Mouse (Mus musculus): ENCODE measurements at regions not wholly inside any gene's neighbourhood (a gene's known extent, or its start where the extent isn't known, plus 50 kb on each side); places are given as distances from the start of the nearest gene placed in this dataset.

GRCm38 (mm10) chr8:80262911-80263310 lies 205.1 kb upstream of the Hhip start:
- DNase-seq (ENCODE audit: low spot score) = no peak

DNA sequence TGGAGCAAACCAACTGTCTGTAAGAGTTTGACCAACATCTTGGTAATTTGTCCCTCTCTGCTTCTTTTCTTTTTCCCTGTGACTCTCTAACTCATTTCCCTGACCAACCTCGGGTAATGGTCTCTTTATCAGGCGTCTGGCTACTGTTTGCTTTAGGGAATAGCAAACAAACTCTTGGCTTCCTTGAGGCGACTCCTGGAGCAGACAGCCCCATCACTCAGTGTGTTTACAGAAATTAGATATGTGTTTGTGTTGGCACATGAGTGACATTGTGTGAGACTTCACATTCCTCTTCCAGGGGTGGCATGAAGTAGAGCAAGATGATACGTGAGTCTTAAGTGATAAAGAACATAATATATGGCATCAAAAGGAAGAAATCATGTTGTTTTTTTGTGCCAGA lies 195.7 kb upstream of the Hhip start:
- no peak for DNase-seq (ENCODE audit: low spot score)

DNA sequence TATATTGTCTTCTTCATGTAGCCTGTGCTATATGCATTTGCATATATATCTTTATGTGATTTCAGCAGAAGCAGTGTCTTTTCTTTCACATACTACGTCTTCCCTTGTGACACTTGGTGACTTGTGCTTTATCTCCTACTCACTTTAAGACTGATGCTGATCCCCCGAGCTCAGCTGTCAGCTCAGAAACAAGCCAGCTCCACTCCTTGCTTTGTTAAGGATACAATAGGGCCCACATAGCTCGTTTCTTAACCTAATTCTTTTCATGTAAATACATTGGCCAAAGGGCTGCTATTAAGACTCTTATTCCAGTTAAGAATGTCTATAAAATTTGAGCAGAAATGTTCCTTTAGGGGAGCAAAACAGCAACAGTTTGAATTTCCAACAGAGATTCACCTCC lies 193.8 kb upstream of the Hhip start:
- DNase-seq (ENCODE audit: low spot score) = no peak

DNA sequence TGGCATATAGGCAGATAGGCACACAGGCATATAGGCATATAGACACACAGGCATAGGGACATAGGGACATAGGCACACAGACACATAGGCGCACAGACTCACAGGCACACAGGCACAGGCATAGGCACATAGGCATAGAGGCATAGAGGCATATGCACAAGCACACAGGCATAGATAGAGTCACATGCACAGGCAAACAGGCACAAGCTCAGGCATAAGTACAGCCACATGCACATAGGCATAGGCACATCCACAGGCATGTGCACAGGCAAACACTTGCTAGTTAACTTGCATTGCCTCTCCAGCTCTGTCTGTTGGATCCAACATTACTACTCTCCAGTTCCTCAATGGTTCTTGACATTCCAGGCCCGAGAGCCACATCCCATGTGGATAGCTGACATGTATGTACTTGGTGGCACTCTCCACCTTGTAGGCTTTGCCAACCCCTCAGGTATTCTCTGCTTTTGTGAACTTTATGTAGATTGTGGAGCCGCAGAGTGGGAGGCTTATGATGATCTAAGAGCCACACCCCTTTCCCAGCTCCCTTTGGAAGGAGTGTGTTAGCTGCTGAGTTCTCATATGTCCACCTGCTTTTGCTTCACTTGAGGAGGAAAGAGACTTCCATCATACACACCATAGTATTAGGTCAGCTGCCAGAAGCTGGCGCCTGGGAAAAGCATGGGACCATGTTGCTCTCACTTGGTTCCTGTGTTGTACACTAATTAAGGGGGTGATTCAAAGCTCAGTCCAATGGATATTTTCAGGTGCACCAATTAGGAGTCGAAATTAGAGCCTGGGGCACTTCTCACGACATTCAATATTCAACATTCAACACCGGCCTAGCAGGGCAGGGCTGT lies 192.7 kb upstream of the Hhip start:
- DNase-seq (ENCODE audit: low spot score) = no peak

DNA sequence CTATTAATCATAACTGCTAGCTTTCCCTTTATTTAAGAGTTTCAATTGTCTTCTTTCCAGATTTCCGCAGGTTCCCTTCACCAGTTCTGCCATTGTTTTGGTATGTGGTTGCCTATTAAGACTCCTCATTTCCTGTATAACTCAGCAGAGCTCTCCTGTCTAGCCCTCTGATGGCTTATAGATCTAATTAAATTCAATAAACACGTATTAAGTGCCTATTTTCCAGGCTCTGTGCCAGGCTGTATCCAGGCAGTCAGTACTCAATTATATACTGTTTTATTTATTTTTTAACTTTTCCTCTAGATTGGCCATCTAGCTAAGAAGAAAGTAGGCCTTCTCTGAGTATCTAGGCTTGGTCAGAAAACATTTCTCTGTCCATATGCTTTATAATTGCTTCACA lies 192.0 kb upstream of the Hhip start:
- no peak for DNase-seq (ENCODE audit: low spot score)

DNA sequence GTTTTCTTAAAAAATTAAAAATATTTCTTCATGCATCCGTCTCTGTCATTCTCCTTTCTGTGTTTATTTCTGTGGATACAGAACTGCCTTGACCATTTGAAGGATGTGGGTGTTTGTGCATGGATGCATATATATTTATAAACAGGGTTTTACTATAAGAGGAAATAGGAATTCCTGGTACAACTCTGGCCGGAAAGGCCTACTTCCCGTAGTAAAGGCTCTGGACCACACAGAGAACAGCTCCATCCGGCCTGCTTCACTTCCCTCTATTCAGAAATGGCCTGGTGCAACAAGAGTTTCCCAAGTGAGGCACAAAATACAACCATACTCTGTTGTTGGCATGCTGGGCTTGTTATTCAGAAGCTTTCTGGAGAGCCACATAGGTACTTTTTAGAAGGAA lies 182.1 kb upstream of the Hhip start:
- DNase-seq (ENCODE audit: low spot score) = no peak

GRCm38 (mm10) chr8:80210361-80210760 lies 152.6 kb upstream of the Hhip start:
- DNase-seq (ENCODE audit: low spot score) = no peak

- no peak for DNase-seq (ENCODE audit: low spot score)
Measured at GRCm38 (mm10) chr8:80204678-80205654, 147.2 kb upstream of the Hhip start.

DNA sequence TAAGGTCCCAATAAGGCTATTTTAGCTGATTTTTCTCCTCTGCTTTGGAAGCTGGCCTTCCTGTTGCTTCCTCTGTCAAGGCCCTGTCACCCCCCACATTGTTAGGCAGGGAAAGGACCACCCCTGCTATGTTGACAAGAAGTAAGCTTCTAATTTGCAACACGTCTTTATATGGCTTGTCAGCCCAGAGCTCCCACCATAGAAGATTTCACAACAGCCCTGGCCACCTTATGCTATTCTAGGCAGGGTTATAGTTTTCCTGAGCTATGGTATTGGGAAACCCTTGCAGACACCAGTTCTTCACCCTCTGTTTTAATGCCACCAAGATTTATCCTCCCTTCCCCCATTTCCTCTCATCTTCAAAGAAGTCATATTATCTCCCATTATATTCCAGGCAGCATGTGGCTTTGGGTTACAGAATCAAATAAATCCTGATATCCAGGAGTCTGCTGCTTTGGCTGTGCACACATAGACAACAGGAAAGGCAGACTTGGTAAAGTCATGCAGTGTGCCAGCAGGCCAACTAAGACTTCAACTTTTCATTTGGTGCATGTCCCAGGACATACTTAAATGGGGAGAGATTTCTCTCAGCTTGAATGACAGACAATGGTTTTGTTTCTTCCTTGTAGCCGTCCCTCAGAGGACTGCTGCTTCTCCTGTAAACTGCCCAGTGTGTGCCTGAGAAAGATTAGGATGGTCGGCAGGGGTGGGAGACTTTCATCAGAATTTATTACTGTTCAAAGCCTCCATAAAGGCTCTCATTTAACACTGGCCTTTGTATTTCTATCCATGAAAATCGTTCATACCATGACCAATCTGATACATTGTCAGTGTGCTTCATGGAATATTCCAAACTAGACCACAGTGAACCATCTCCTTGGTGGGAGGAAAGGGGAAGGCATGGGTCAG lies 146.2 kb upstream of the Hhip start:
- DNase-seq (ENCODE audit: low spot score) = no peak

DNA sequence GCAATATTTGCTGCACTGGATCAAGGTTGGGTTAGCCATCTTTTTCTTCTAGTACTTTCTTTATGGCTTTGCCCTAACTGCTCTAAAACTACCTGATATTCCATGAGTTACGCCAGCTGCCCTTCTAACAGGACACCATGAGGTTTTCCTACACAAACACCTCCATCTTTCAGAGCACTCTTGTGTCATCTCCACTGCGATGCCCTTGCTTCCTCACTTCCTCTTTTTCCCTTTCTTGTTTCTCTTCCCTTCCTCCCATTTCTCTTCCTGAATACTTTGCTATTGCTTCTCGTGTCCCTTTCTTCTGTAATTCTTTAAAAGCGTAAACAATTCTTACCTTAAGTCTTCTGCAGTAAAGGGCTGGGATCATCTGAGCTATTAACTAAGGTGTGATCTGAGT lies 139.9 kb upstream of the Hhip start:
- no peak for DNase-seq (ENCODE audit: low spot score)

GRCm38 (mm10) chr8:80190510-80190908 lies 132.7 kb upstream of the Hhip start:
- DNase-seq (ENCODE audit: low spot score) = peak; percentile 6

GRCm38 (mm10) chr8:80189797-80190509 lies 132.1 kb upstream of the Hhip start:
- peak; percentile 15 for DNase-seq (ENCODE audit: low spot score)

DNA sequence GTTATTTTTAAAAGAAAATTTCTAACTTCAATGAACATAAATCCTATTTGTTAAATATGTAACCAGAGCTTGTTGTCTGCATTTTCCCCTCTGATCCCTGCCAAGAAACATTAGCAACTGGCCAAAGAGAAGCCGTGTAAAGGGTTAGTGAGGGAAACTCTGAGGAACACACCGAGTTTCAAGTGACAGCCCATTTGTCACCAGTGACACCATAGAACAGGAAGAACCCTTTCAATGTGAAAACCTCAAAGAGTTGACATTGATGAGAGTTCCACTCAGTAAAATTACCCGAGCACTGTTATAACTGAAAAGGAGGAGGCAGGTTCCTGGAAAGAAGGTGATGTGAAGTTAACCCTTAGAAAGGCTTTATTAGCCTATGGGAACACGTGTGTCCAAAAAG lies 127.5 kb upstream of the Hhip start:
- no peak for DNase-seq (ENCODE audit: low spot score)

GRCm38 (mm10) chr8:80168688-80169087 lies 110.9 kb upstream of the Hhip start:
- DNase-seq (ENCODE audit: low spot score) = no peak

DNA sequence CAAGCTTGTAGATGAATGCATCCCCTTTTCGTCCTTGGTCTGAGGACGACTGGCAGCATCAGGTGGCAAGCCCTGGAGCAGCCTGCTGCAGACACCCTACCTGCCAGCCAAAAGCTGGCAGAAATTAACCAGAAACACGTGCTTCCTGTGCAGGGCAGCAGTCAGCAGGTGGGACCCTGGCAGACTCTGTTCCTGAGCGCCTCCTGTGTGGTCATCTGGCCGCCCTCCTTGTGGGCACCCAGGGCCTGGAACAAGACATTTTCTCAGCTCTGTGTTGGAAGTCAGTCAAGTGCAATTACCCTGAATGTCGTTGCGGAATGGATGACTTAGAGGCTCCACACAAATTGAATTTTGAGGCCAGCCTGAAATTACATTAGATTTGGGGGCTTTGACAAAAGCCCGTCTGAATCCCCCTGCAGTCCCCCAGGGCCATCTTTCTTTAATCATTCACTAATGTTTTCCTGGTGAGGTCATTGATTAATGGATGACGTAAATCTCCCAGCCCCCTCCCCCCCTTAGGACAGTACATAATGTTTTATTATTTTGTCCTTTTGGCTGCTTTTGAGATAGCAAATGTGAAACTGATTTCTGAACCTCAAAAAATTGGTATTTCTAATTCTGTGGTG lies 91.8 kb upstream of the Hhip start:
- no peak for DNase-seq (ENCODE audit: low spot score)

GRCm38 (mm10) chr8:80147929-80148328 lies 90.1 kb upstream of the Hhip start:
- DNase-seq (ENCODE audit: low spot score) = no peak

DNA sequence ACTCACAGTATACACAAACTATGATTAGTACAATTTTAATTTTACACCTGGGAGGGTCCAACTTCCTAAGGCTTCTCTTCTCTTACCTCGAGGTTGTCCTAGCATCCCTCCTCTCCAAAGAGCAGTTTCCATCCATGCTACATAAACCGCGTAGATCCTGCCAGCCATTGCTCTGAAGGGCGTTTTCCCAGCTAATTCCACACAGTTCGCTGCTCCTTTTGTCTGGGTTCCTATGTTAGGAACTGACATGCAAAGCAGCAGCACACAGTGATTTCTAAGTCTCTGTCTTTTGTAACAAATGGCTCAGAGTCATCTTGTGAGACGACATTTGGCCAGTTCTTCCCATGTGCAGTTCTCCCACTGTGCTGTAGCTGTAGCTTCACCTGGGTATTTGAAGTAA lies 80.7 kb upstream of the Hhip start:
- DNase-seq (ENCODE audit: low spot score) = no peak

GRCm38 (mm10) chr8:80120378-80120965 lies 62.7 kb upstream of the Hhip start:
- DNase-seq (ENCODE audit: low spot score) = no peak

DNA sequence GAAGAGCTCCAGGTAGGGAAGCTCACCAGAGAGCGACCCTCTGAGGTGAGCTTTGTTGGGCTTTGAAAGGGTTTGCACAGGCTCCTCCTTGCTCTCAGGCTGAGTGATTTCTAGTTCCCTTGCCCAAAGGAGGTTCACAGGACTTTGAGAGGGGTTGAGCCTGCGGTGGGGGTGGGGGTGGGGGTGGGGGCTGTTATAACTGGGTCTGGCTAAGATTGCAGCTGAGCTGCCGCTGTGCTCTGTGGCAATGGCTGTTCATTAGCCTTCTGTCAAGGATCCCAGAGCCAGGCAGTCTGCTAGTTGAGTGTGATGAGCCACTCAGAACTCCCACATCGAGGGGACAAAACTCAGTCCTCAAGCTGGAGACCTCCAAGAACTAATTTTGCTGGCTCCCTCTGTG lies 59.5 kb upstream of the Hhip start:
- DNase-seq (ENCODE audit: low spot score) = no peak

Measured in layer of hippocampus, adult 11-12 months (tissue).